Mouse (Mus musculus): ENCODE results near the gene Olig3. TPM values are rescaled to one million over a fixed set of nuclear protein-coding genes. Genes with fewer than 3 reads are reported as not detected.

Olig3 gene
- 11.1 and 65.4 TPM in 2 replicates for polyA plus RNA-seq (2016; fragmentation: Nextera tagmentation; extraction: Ambion mirVana)

DNA sequence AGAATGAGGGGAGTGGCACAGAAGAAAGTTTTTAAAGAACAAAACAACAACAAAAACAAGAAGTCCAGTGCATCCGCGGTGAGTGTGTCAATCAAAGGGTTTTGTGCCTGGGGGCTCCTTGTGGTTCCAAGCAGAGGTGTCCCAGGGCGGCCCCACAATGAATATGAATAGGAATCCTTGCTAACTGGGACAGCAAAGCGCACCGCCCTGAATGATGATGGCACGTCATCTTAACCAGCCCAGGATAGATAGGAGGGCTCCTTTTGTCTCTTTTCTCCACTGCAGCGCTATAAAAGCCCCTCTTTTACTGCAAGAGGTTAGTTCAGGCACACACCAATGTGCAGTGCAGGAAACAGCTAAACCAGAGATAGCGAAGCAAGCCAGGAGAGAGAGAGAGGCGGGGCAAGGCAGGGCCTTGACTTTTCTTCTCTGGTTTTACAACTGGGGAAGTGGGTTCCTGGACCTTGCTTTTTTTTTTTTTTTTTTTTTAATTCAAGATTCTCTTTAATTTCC, at the start of gene Olig3:
Olig3 (plus strand) TSS at position 463 of the 513 bp plus-strand sequence.
- peak within 1 kb of the TSS; percentile 57 for H3K9ac ChIP-seq (replicated peaks)

DNA sequence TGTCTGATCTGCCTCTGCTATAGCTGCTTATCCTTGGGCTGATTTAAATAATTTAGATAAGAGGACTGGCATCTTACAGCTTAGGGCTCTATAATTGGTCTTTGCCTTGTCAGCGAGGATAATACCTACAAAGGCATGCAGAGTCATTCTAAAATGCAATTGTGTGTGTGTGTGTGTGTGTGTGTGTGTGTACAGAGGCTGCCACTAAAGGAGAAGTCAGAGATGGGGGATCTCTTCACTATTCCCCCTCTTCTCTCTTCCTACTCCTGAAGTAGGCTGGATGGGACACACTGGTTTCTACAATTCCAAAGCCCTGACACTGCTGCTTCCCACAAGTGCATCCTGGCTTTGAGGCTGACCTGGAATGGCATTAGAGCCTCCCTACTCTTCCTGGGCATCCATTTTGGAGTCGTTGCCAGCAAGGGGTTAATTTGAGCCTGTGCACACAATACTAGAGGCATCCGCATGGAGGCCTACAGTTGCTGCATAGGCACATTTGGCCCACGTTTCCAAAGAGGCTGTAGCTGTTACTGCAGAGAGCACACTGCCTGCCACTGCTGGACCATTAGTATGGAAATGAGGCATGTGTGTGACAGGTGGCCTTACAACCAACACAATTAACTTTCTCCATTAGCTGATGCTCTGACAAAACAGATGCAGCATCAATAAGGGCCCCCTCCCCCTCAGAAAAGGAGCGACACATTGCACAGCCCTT, 46.5 kb upstream of the Olig3 start:
- peak; percentile 99 for ATAC-seq (ENCODE audit: low FRiP score, low read depth)
- Histone ChIP-seq H3K27ac (replicated peaks) (peak overlapping the region; percentile 73), H3K36me3 (no peaks in the 10 kb centered on the region), H3K27me3 (no peaks in the 10 kb centered on the region), H3K9me3 (no peaks in the 10 kb centered on the region), H3K4me3 (no peak overlapping the region), H3K9ac (replicated peaks) (no peak overlapping the region), H3K4me1 (peaks cover 24% of the 10 kb centered on the region), H3K4me2 (replicated peaks) (peak overlapping the region; percentile 22)
- 7% methylated on average over 5 of the region's 5 CpGs for WGBS

More for the DNA sequence above, at the start of gene Olig3:
- peak; percentile 51; the same call in 1 of the 2 replicates for ATAC-seq (ENCODE audit: low FRiP score, low read depth)
- Histone ChIP-seq H3K9me3 (no peaks in the 10 kb centered on the region), H3K4me2 (replicated peaks) (peak within 1 kb of the TSS; percentile 42), H3K4me3 (peak within 1 kb of the TSS; percentile 42), H3K27me3 (peaks cover 94% of the 10 kb centered on the region), H3K4me1 (peaks cover 19% of the 10 kb centered on the region), H3K27ac (replicated peaks) (peak within 1 kb of the TSS; percentile 46; the same call in 1 of the 2 replicates), H3K36me3 (no peaks in the 10 kb centered on the region)
- WGBS: 0% methylated on average over 9 of the region's 9 CpGs

GRCm38 (mm10) chr10:19310471-19310870, 45.9 kb upstream of the Olig3 start:
- Histone ChIP-seq H3K4me3 (no peak overlapping the region), H3K36me3 (no peaks in the 10 kb centered on the region), H3K4me2 (replicated peaks) (peak overlapping the region; percentile 22), H3K27me3 (no peaks in the 10 kb centered on the region), H3K9ac (replicated peaks) (no peak overlapping the region), H3K27ac (replicated peaks) (peak overlapping the region; percentile 52; the same call in 1 of the 2 replicates), H3K4me1 (peaks cover 24% of the 10 kb centered on the region), H3K9me3 (no peaks in the 10 kb centered on the region)
- ATAC-seq (ENCODE audit: low FRiP score, low read depth): peak; percentile 14; the same call in 1 of the 2 replicates
- 22% methylated on average over 5 of the region's 5 CpGs for WGBS

DNA sequence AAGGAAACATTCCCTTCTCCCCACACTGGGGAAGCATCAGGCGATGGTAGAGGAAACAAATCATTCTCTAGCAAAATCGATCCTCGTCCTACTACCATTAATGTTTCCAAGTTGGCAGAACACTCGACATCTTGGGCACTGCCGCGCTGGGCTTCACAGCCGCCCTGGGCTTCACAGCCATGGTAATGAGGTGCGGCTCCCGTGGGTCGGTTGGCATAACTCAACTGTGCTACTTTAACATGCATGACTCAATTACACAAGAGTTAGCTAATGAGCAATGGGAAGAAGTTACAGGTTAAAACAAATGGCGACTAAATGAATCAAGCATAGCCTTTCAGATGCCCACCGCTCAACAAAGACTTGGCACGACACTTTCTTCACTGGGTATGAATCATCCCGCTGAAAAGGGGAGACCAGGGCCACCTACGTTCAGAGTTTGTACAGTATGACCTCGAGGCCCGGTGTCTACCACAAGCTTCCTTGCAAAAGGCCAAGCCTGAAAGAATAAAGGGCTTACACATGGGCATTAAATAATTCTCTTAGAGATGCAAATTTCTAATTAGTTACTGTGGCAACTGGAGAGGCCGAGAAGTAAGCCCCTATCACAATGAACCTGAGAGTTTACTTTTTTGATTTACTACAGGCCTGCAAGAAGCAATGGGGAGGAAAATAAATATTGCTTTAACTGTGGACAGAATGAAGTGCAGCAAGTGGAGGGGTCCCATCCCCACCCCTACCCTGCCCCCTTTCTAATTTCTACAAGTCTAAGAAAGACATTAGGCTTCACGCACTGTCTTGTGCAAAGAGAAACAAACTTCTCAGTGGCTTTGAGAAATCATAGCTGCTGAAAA, 38.1 kb upstream of the Olig3 start:
- peaks cover 18% of the 10 kb centered on the region for H3K4me1 ChIP-seq
- ATAC-seq (ENCODE audit: low FRiP score, low read depth): peak; percentile 63
- H3K9me3 ChIP-seq: no peaks in the 10 kb centered on the region
- H3K4me3 ChIP-seq: no peak overlapping the region
- H3K9ac ChIP-seq (replicated peaks): no peak overlapping the region
- H3K27ac ChIP-seq (replicated peaks): peak overlapping the region; percentile 35; the same call in 1 of the 2 replicates
- 58% methylated on average over 19 of the region's 19 CpGs for WGBS
- H3K27me3 ChIP-seq: peaks cover 15% of the 10 kb centered on the region
- H3K36me3 ChIP-seq: no peaks in the 10 kb centered on the region
- no peak overlapping the region for H3K4me2 ChIP-seq (replicated peaks)

DNA sequence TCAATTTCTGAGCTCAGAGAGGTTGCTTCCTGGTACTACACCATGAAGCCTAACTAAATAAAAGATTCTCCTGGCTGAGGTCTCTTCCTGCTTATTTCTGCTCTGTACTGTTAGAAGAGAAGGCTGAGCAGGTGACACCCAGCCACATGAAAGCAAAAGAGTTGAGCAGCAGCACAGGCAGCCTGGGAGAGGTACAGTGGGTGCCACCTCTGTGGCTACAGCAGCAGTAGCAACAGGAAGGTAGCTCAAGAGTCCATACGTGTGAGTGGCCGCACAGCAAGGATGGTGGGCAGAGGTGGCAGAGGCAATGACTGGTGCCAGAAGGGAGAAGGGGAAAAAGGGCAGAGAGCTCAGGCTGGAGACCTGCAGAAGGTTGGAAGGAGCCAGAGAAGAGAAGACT, 34.6 kb upstream of the Olig3 start:
- Histone ChIP-seq H3K27ac (replicated peaks) (no peak overlapping the region), H3K4me3 (no peak overlapping the region), H3K4me1 (peaks cover 14% of the 10 kb centered on the region), H3K9ac (replicated peaks) (no peak overlapping the region), H3K27me3 (peaks cover 16% of the 10 kb centered on the region), H3K4me2 (replicated peaks) (no peak overlapping the region), H3K9me3 (no peaks in the 10 kb centered on the region), H3K36me3 (no peaks in the 10 kb centered on the region)
- no peak for ATAC-seq (ENCODE audit: low FRiP score, low read depth)
- WGBS: 90% methylated on average over 2 of the region's 2 CpGs

DNA sequence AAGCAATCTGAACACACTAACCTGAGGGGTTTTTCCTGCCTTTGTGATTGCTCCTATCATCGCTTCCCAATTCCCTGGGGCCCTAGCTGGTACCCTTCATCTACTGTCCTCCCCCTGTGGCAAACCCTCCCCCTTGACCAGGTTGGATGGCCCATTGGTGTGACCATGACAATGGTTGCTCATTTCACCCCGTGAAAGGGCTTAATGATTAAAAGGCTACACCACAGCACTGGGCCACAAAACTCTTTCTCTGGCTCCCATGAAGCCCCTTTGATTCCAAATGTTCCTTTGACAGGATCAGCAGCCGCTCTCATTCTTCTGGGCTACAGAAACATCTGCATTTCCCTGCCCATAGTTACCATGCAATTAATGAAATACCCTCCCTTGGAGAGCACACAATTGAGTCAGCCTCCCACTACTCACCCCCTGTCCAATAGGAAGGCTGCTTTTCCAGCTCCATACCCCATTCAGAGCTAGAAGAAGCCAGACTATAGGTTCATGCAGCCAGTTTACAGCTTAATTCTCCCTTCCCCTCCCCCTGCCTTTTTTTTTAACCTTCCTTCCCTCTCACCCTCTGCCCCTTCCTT, 27.0 kb upstream of the Olig3 start:
- WGBS: 8% methylated on average over 3 of the region's 3 CpGs
- peaks cover 29% of the 10 kb centered on the region for H3K27me3 ChIP-seq

GRCm38 (mm10) chr10:19333425-19333824, 22.9 kb upstream of the Olig3 start:
- no peak overlapping the region for H3K4me3 ChIP-seq
- H3K27me3 ChIP-seq: peaks cover 43% of the 10 kb centered on the region
- no peak overlapping the region for H3K4me2 ChIP-seq (replicated peaks)
- no peak for ATAC-seq (ENCODE audit: low FRiP score, low read depth)
- 95% methylated on average over 1 of the region's 1 CpGs for WGBS
- no peak overlapping the region for H3K27ac ChIP-seq (replicated peaks)
- H3K9ac ChIP-seq (replicated peaks): no peak overlapping the region
- H3K4me1 ChIP-seq: peaks cover 12% of the 10 kb centered on the region
- H3K36me3 ChIP-seq: no peaks in the 10 kb centered on the region
- H3K9me3 ChIP-seq: no peaks in the 10 kb centered on the region

More for the DNA sequence above, 27.0 kb upstream of the Olig3 start:
- H3K9ac ChIP-seq (replicated peaks): no peak overlapping the region
- H3K4me3 ChIP-seq: no peak overlapping the region
- H3K4me1 ChIP-seq: peaks cover 12% of the 10 kb centered on the region
- no peak overlapping the region for H3K4me2 ChIP-seq (replicated peaks)
- no peak overlapping the region for H3K27ac ChIP-seq (replicated peaks)
- ATAC-seq (ENCODE audit: low FRiP score, low read depth): peak; percentile 91
- H3K9me3 ChIP-seq: no peaks in the 10 kb centered on the region
- H3K36me3 ChIP-seq: no peaks in the 10 kb centered on the region

DNA sequence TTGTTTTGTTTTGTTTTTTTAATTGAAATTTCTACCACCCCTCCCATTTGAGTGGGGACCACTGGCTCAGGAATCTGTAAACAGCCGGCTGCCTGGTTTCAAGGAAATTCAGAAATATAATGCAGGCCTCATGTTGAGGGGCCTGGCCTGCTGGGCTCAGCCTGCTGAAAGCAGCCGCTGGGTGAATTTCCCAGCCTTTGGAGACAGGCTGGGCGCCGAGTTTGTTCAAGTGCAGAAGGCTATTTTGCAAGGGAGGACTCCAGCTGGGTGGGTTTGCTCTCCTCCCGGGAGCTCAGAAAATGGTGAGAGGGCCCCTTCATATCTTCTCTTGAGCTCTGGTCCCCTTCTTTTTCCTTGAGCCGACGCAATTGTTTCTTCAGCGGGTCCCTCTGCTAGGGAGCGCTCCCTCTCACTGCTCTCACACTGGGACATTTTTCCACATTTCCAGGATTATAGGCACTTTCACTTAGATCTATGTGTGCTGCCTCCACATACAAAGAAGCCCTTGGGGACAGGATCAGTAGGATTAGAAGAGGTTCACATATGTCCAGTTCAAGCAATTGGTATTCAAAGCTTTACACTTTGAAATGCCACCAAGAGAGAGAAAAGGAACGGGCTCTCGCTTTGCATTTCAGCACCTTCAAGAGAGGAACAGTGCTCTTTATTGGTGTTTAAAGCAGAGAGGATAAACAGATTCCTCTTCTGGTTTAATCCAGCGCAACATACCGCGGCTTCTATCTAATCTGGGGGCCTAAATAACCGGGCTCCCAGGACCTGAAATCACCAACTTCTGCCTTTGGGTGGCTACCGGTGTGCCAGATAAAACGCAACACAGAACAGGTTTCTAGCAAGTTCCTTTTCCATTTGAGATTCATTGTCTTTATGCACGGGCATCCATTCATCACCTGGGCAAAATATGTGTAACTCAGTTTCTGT, 17.4 kb upstream of the Olig3 start:
- WGBS: 3% methylated on average over 18 of the region's 18 CpGs
- Histone ChIP-seq H3K27ac (replicated peaks) (no peak overlapping the region; the same call in 1 of the 2 replicates), H3K36me3 (no peaks in the 10 kb centered on the region), H3K4me3 (0 out of 2 replicates have a peak overlapping the region, but pooled peaks have one; percentile 14), H3K9me3 (no peaks in the 10 kb centered on the region), H3K4me2 (replicated peaks) (peak overlapping the region; percentile 29), H3K27me3 (peaks cover 81% of the 10 kb centered on the region), H3K4me1 (peaks cover 11% of the 10 kb centered on the region), H3K9ac (replicated peaks) (no peak overlapping the region)
- peak; percentile 83 for ATAC-seq (ENCODE audit: low FRiP score, low read depth)

GRCm38 (mm10) chr10:19344039-19344438, 12.3 kb upstream of the Olig3 start:
- H3K27me3 ChIP-seq: peaks cover 83% of the 10 kb centered on the region
- no peak overlapping the region for H3K9ac ChIP-seq (replicated peaks)
- 89% methylated on average over 6 of the region's 6 CpGs for WGBS
- H3K27ac ChIP-seq (replicated peaks): no peak overlapping the region
- no peak overlapping the region for H3K4me2 ChIP-seq (replicated peaks)
- no peaks in the 10 kb centered on the region for H3K9me3 ChIP-seq
- peaks cover 6% of the 10 kb centered on the region for H3K4me1 ChIP-seq
- no peak for ATAC-seq (ENCODE audit: low FRiP score, low read depth)
- no peak overlapping the region for H3K4me3 ChIP-seq
- no peaks in the 10 kb centered on the region for H3K36me3 ChIP-seq

GRCm38 (mm10) chr10:19349326-19349725, 7.0 kb upstream of the Olig3 start:
- Histone ChIP-seq H3K9ac (replicated peaks) (no peak overlapping the region), H3K4me1 (peaks cover 8% of the 10 kb centered on the region), H3K27me3 (peaks cover 73% of the 10 kb centered on the region), H3K27ac (replicated peaks) (no peak overlapping the region), H3K4me2 (replicated peaks) (no peak overlapping the region), H3K4me3 (no peak overlapping the region), H3K9me3 (no peaks in the 10 kb centered on the region), H3K36me3 (no peaks in the 10 kb centered on the region)
- WGBS: 30% methylated on average over 3 of the region's 3 CpGs
- ATAC-seq (ENCODE audit: low FRiP score, low read depth): no peak
